Mouse (Mus musculus): ENCODE data around the gene Ppfia1. TPM values are rescaled to one million over a fixed set of nuclear protein-coding genes. Genes with fewer than 3 reads are reported as not detected.

The Ppfia1 gene
- total and polyA plus RNA-seq, 2 experiments from 2014 or later: 18.6 to 43.5 TPM

GRCm38 (mm10) chr7:144526649-144527048 lies 26.9 kb downstream of the Ppfia1 start:
- H3K27me3 ChIP-seq (ENCODE audit: control insufficient read depth, insufficient read depth, low read length): no peaks in the 10 kb centered on the region
- no peak overlapping the region for H3K4me3 ChIP-seq (ENCODE audit: low read depth, low read length)
- no peak overlapping the region for H3K4me2 ChIP-seq (ENCODE audit: low read depth, low read length)
- no peak for ATAC-seq (ENCODE audit: insufficient read depth, low read depth)
- 53% methylated on average over 2 of the region's 2 CpGs for WGBS
- no peaks in the 10 kb centered on the region for H3K36me3 ChIP-seq (replicated peaks; ENCODE audit: control insufficient read depth, insufficient read depth, low read length)
- H3K27ac ChIP-seq (ENCODE audit: low read depth): no peak overlapping the region
- TF ChIP-seq CTCF (IDR thresholded peaks at IDR 0.05; ENCODE audit: low read depth): no peak
- TF ChIP-seq EP300 (IDR thresholded peaks at IDR 0.05; ENCODE audit: low read depth): no peak
- DNase-seq (ENCODE audit: low spot score): no peak
- H3K4me1 ChIP-seq (ENCODE audit: control insufficient read depth, insufficient read depth): peaks cover 27% of the 10 kb centered on the region; the same call in 1 of the 2 replicates
- no peak overlapping the region for H3K9ac ChIP-seq (replicated peaks; ENCODE audit: low read depth, low read length)
- H3K9me3 ChIP-seq (replicated peaks; ENCODE audit: control insufficient read depth, low read length): no peaks in the 10 kb centered on the region

GRCm38 (mm10) chr7:144524427-144525191 lies 28.9 kb downstream of the Ppfia1 start:
- Histone ChIP-seq H3K9ac (replicated peaks; ENCODE audit: low read depth, low read length) (no peak overlapping the region), H3K4me2 (ENCODE audit: low read depth, low read length) (no peak overlapping the region), H3K4me3 (ENCODE audit: low read depth, low read length) (no peak overlapping the region), H3K36me3 (replicated peaks; ENCODE audit: control insufficient read depth, insufficient read depth, low read length) (peaks cover 19% of the 10 kb centered on the region), H3K4me1 (ENCODE audit: control insufficient read depth, insufficient read depth) (0 out of 2 replicates have a peak, but pooled peaks cover 14% of the 10 kb centered on the region), H3K9me3 (replicated peaks; ENCODE audit: control insufficient read depth, low read length) (no peaks in the 10 kb centered on the region), H3K27ac (ENCODE audit: low read depth) (no peak overlapping the region), H3K27me3 (ENCODE audit: control insufficient read depth, insufficient read depth, low read length) (no peaks in the 10 kb centered on the region)
- DNase-seq (ENCODE audit: low spot score) (no peak), ATAC-seq (ENCODE audit: insufficient read depth, low read depth) (no peak; the same call in 1 of the 2 replicates)
- TF ChIP-seq EP300 (IDR thresholded peaks at IDR 0.05; ENCODE audit: low read depth) (no peak), CTCF (IDR thresholded peaks at IDR 0.05; ENCODE audit: low read depth) (no peak)
- WGBS: 67% methylated on average over 6 of the region's 6 CpGs

- no peak overlapping the region for H3K9ac ChIP-seq (replicated peaks; ENCODE audit: low read depth, low read length)
- DNase-seq (ENCODE audit: low spot score): no peak
- TF ChIP-seq CTCF (IDR thresholded peaks at IDR 0.05; ENCODE audit: low read depth): no peak
- TF ChIP-seq EP300 (IDR thresholded peaks at IDR 0.05; ENCODE audit: low read depth): no peak
- peaks cover 31% of the 10 kb centered on the region for H3K36me3 ChIP-seq (replicated peaks; ENCODE audit: control insufficient read depth, insufficient read depth, low read length)
- 0 out of 2 replicates have a peak, but pooled peaks cover 11% of the 10 kb centered on the region for H3K4me1 ChIP-seq (ENCODE audit: control insufficient read depth, insufficient read depth)
- ATAC-seq (ENCODE audit: insufficient read depth, low read depth): no peak
- no peaks in the 10 kb centered on the region for H3K27me3 ChIP-seq (ENCODE audit: control insufficient read depth, insufficient read depth, low read length)
- H3K27ac ChIP-seq (ENCODE audit: low read depth): no peak overlapping the region
- H3K4me3 ChIP-seq (ENCODE audit: low read depth, low read length): no peak overlapping the region
- no peak overlapping the region for H3K4me2 ChIP-seq (ENCODE audit: low read depth, low read length)
- WGBS: 81% methylated on average over 3 of the region's 3 CpGs
- H3K9me3 ChIP-seq (replicated peaks; ENCODE audit: control insufficient read depth, low read length): no peaks in the 10 kb centered on the region
Observed at GRCm38 (mm10) chr7:144523415-144523814, 30.1 kb downstream of the Ppfia1 start.

GRCm38 (mm10) chr7:144521927-144522326 lies 31.6 kb downstream of the Ppfia1 start:
- no peak overlapping the region for H3K9ac ChIP-seq (replicated peaks; ENCODE audit: low read depth, low read length)
- 81% methylated on average over 2 of the region's 2 CpGs for WGBS
- 0 out of 2 replicates have a peak, but pooled peaks cover 11% of the 10 kb centered on the region for H3K4me1 ChIP-seq (ENCODE audit: control insufficient read depth, insufficient read depth)
- no peak overlapping the region for H3K4me2 ChIP-seq (ENCODE audit: low read depth, low read length)
- no peak overlapping the region for H3K27ac ChIP-seq (ENCODE audit: low read depth)
- ATAC-seq (ENCODE audit: insufficient read depth, low read depth) (no peak), DNase-seq (ENCODE audit: low spot score) (no peak)
- no peaks in the 10 kb centered on the region for H3K9me3 ChIP-seq (replicated peaks; ENCODE audit: control insufficient read depth, low read length)
- H3K27me3 ChIP-seq (ENCODE audit: control insufficient read depth, insufficient read depth, low read length): no peaks in the 10 kb centered on the region
- H3K4me3 ChIP-seq (ENCODE audit: low read depth, low read length): no peak overlapping the region
- no peak for TF ChIP-seq EP300 (IDR thresholded peaks at IDR 0.05; ENCODE audit: low read depth)
- no peak for TF ChIP-seq CTCF (IDR thresholded peaks at IDR 0.05; ENCODE audit: low read depth)
- peaks cover 45% of the 10 kb centered on the region for H3K36me3 ChIP-seq (replicated peaks; ENCODE audit: control insufficient read depth, insufficient read depth, low read length)

GRCm38 (mm10) chr7:144519852-144520251 lies 33.7 kb downstream of the Ppfia1 start:
- TF ChIP-seq CTCF (IDR thresholded peaks at IDR 0.05; ENCODE audit: low read depth) (no peak), EP300 (IDR thresholded peaks at IDR 0.05; ENCODE audit: low read depth) (no peak)
- ATAC-seq (ENCODE audit: insufficient read depth, low read depth) (no peak), DNase-seq (ENCODE audit: low spot score) (no peak)
- Histone ChIP-seq H3K9ac (replicated peaks; ENCODE audit: low read depth, low read length) (no peak overlapping the region), H3K4me2 (ENCODE audit: low read depth, low read length) (no peak overlapping the region), H3K4me3 (ENCODE audit: low read depth, low read length) (no peak overlapping the region), H3K27me3 (ENCODE audit: control insufficient read depth, insufficient read depth, low read length) (no peaks in the 10 kb centered on the region), H3K9me3 (replicated peaks; ENCODE audit: control insufficient read depth, low read length) (no peaks in the 10 kb centered on the region), H3K27ac (ENCODE audit: low read depth) (no peak overlapping the region), H3K36me3 (replicated peaks; ENCODE audit: control insufficient read depth, insufficient read depth, low read length) (peaks cover 65% of the 10 kb centered on the region), H3K4me1 (ENCODE audit: control insufficient read depth, insufficient read depth) (0 out of 2 replicates have a peak, but pooled peaks cover 9% of the 10 kb centered on the region)
- WGBS: 93% methylated on average over 5 of the region's 5 CpGs

Data from heart, postnatal 0 days (tissue).